Mouse (Mus musculus): ENCODE results near the gene Olfr358.

Olfr358 gene

DNA sequence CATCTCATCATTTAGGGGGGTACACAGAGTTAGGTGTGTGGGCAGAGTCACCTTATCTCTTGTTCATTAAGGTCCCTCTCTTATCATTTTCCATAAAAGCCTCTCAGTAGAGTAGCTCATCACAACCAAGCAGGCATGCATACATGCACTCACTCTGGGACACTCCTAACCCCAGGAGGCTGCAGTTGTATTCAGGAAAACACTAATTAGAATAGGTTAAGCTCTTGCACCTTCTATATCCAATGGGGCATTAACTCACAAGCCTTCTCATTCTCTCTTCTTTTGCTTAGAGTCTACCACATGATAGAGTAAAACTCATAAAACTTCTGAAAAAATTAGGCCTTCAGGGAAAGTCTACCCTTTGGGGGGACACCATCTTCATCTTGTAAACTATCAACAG is at the start of gene Olfr358:
Gene Olfr358, minus strand, starts transcription at position 101 of the 400 bp plus-strand sequence.
- no peak for DNase-seq

DNA sequence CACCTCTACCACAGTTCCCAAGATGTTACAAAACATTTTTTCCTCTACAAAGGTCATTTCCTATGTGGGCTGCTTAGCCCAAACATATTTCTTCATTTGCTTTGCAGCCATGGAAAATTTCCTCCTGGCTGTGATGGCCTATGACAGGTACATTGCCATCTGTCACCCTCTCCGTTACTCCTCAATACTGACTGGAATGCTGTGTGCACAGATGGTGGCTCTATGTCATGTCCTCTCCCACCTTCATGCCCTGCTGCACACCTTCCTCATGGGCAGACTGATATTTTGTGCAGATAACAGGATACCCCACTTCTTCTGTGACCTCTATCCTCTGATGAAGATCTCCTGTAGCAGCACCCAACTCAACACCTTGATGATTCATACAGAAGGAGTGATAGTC is 12.1 kb downstream of the Olfr358 start:
- peak; percentile 25 to 30 for DNase-seq

DNA sequence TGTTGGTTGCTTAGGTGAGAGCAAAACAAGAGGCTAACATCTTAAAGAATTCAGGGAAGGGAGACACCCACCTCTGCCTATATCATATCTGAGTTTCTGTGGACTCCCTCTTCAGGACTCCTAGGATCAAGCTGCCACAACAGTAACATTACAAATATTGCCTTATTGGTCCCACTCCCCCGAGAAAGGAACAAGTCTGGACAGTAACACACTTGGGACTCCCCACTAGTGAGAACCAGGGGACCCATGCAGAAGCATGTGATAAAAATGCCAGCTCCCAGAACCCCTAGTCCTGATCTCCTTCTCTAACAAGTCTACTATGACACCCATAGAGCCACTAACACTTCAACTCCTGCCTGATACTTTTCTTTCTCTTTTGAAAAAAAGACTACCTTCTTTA is 15.6 kb downstream of the Olfr358 start, which contains the start of gene Olfr357:
Gene Olfr357, plus strand, starts transcription at position 301 of the 400 bp plus-strand sequence.
- DNase-seq = no peak

Measured in cerebellum, adult 18-20 months (tissue).